Mouse (Mus musculus): ENCODE data around the gene Arl8b.

The Arl8b gene

DNA sequence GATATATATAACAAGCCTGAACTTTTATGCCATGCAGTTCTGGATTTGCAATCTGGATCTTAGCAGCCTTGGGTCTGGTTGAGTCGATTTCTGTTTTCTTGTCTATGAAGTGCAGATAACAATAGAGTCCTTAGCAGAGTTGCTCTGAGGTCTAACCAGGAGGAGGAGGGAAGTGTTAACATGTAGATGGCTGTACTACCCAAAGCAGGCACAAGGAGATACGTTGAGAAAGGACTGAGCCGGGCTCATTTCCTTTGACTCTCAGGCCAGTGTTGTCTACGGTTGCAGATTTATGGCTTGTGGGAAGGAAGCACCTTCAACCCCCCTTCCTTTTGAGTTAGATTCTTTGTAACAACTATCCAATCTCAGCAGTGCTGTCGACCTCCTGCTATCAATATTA, 1.9 kb downstream of the Arl8b start:
- DNase-seq, result peak; percentile 24 to 25

- DNase-seq, result no peak
Observed at GRCm38 (mm10) chr6:108785551-108785950, 2.7 kb downstream of the Arl8b start.

DNA sequence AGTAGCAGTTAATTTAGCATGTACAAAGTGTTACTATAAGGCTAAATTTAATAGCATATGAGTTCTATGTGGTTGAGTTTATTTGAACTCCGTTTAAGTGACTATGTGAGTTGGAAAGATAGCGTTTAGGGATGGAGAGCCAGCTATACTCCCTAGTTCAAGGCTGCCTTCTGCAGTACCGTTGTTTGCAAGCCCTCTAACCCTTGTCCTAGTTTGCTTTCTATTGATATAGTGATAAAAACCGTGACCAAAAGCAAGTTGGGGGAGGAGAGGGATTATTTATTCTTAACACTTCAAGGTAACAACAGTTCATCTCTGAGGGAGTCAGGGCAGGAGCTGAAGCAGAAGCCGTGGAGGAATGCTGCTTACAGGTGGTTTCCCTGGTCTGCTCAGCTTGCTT, 8.6 kb downstream of the Arl8b start:
- no peak for DNase-seq

DNA sequence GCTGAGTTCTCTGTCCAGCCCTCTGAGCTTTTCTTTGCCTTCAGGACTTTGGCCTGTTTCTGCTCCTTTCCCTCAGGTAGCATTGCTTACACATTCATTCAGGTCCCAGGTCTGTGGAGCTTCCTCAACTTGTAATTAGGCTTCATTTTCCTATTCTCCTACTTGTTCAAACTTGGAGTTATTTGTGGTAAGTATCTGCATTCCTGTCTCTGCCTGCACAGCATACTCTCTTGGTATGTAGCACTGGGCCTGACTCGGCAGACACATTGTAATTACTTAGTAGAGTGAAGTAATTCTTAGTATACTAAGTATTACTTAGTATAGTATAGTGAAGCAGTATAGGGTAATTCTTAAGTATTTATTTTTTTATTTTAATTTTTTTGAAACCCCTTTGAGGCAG, 13.0 kb downstream of the Arl8b start:
- DNase-seq, result peak in 1 of 2 experiments; percentile 22

DNA sequence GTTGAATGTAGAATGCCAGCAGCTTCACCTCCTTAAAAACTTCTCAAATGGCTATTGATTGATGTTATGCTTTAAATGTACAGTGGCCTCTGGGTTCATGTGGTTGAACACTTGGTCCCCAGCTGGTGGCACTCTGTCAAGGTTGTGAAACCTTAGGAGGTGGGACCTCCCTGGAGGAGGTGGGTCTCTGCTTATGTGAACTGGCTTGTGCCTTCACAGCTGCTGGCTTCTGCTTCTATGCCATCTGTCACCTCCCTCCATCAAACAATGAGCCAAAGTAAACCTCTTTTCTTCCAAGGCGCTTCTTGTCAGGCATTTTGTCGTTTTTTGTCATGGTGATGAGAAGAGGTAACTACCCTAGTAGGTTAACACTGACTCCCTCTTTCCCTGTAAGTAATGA, 13.8 kb downstream of the Arl8b start:
- peak; percentile 17 to 20 for DNase-seq

DNA sequence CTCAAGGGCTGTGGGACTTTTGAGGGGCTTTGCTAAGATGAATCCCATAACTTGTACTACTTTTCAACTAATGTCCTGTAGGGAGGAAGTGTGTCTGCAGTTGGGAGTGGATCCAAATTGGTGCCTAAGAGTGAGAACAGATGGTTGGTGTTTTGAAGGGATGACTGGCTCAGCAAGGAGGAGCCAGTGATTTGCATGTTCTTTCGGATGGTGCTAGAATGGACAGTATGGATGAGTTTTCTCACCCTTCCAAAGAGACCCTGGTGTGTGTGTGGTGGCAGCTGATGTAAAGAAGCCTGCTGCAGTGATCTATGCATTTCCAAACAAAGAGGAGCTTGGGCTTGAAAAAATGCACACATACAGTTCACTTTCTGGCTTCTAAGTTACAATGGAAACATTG, 22.3 kb downstream of the Arl8b start:
- DNase-seq, result no peak

- DNase-seq, result no peak
Observed at GRCm38 (mm10) chr6:108805871-108806270, 23.0 kb downstream of the Arl8b start.

- no peak for DNase-seq
Observed at GRCm38 (mm10) chr6:108807446-108807845, 24.5 kb downstream of the Arl8b start.

DNA sequence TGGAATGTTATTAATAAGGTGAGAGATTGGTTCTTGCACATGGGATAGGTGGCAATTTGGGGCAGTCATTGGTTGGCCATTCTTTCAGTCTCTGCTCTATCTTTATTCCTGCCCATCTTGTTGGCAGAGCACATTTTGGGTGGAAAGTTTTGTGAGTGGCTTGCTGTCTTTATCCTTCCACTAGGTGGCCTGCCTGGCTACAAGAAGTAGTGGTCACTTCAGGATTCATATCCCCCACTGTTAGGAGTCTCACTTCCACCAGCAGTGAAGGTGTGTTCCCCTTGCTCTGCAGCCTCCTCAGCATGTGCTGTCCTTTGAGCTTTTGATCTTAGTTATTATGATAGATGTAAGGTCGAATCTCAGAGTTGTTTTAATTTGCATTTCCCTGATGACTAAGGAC, 25.9 kb downstream of the Arl8b start:
- no peak for DNase-seq

DNA sequence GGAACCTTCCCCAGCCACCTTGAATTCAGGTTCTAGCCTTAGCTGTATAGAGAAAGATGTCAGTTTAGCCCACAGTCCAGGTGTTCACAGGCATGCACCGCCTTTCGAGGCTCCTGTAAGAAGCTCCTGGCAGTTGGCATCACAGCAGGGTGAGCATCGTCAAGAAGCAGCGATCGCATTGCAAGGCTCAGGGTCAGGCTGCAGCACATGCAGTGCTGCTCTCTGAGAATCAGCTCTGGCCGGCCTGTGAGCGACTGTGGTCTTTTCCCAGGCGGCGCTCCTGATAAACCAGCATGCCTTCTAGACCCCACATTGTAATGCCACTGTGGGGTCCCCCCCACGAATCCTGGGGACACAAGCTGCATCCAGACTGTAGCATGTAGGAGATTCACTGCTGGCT, 27.3 kb downstream of the Arl8b start:
- no peak for DNase-seq

DNA sequence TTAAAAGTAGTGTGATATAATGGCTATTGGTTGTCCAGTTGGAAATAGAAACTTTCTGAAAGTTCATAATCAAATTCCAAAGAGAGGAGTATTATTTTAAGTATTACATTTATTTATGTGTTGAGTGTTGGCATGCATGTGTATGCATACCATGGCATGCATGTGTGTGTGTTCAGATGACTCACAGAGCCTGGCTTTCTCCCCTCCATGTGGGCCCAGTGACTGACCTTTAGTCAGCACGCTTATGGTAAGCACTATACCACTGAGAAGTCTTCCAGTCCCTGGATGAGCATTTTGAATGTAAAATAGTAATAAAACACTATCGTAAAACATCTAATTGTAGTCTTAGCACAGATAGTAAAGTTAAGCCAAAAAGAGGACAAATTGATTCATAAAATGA, 29.2 kb downstream of the Arl8b start:
- DNase-seq, result no peak

DNA sequence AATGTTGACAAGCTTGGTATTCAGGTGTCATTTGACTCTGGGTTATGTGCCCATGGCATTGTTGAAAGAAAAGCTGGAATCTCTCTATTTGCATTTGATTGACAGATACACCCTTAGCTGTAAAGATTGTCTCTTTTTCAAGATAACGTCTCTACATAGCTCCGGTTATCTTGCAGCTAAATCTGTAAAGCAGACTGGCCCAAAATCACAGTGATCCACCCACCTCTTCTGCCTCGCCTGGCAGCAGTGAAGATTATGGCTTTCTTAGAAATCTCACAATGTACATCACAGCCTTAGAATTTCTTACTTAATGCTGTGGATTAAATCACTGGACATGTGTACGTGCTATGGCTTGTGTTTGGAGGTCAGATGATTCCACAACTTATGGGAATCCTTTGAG, 34.6 kb downstream of the Arl8b start:
- no peak for DNase-seq

DNA sequence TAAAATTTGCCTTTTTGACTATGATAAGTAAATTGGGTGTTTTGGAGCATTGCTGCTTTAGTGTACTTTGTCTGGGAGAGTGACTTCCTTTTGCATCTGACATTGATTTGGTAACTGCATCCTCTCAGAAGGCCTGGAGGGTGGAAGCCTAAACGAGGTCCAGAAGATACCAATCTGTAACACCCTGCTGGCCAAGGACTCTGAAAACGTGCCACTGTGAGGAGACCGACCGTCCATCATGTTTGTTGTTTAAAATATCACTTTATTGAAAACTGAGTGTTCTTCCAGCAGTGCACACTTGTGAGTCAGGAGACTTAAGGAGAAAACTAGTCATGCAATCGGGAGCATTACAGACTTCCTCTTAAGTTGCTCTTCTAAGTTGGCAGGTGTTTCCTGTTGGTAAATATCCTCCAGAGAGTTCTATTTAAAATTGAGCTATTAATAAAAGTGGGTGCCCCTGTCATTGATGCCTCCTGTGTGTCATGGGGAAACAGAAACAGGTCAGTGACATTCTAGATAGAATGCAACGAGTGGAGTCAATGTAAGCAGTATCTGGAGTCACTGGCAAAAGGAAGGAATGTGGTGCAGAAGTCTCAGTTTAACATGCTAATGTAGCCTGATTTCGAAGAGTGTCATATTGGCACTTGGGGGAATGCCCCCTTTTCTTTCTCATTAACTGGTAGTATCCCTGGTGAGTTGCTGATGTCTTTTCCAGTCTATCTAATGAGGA, 42.1 kb downstream of the Arl8b start:
- no peak for DNase-seq

GRCm38 (mm10) chr6:108826070-108826469, 43.2 kb downstream of the Arl8b start:
- no peak for DNase-seq

DNA sequence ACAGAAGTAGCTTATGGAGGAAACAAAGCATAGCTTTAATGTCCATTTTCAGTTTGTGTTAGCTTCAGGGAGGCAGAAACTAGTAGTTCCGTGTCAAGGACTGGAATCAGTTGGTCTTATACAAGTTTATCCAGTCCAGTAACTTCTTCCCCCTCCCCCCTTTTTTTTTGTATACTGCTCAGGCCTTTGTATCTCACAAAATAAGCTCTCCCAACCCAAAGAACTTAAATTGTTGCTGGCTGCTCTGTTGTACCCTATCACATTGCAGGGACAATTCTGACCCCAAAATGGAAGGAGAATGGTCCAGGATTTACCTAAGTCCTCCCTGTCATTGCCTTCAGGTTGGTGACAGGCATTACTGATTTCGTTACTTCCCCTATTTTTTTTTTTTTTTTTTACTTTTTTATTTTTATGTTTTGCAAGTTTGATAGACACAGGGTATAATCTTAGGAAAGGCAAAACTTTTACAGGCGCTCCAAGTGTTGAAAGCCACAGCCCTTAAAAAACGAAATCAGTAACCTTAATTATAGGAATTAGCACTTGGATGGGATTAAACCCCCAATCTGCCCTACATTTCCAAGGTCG, 44.5 kb downstream of the Arl8b start:
- DNase-seq, result no peak

- peak; percentile 99 to 100 for DNase-seq
Observed at GRCm38 (mm10) chr6:108828234-108828868, 45.5 kb downstream of the Arl8b start, which contains the start of gene Edem1. Gene Edem1, plus strand, starts transcription at chr6:108828641.

DNA sequence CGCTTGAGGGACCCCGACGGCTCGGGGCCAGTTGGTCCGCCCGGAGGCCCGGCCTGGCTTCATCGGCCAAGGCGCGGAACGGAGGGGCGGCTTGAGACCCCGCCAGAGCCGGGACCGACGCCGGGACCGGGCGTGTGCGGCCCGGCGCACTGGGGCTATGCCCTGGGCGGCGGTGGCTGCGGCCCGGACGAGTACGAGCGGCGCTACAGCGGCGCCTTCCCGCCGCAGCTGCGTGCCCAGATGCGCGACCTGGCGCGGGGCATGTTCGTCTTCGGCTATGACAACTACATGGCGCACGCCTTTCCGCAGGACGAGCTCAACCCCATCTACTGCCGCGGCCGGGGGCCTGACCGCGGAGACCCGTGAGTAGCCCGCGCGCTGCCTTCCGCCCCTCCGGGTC, 46.0 kb downstream of the Arl8b start:
- peak in 1 of 2 experiments; percentile 60 for DNase-seq

DNA sequence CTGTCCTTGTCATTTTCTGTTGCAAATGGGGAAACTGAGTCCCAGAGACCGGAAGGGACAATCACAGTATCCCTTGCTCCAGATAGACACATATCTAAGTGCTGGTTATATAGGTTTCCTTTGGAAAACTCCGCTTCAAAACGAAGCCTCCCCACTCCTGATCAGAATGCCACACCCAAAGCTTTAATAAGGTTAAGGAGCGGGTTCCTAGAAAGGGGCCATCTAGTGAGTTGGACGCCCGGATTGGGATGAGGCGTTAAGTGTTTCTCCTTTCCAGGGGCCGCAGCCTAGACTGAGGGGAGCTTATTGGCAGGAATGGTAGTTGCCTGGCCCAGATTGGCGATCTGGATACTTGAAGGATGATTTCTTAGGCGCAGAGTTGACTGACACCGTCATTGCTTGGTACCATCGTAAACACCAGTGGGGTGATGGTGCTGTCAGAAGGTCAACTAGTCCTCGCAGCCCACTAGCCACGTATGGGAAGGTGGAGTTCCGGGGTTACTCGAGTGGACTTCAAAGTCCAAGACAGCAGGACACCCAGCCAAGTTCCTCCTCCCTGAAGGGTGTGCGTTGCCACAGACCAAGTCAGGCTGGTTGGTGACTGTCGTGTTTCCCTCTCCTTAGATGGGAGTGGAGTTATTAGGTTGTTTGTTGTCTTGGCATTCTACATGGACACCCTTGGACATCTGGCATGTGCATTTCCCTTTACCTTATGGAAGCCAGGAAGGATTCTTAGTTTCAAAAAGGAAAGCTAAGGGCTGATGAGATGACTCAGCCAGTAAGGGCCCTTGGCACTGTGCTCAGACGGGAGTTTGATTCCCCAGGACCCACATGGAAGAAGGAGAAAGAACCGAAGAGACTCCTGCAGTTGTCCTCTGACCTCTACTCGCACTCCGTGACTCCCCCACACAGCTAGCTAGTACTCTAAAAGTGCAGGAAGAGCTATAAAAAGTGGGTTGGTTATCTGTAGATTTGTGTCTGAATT, 46.8 kb downstream of the Arl8b start:
- peak; percentile 75 to 77 for DNase-seq

- no peak for DNase-seq
Observed at GRCm38 (mm10) chr6:108832170-108832569, 49.3 kb downstream of the Arl8b start.

DNA sequence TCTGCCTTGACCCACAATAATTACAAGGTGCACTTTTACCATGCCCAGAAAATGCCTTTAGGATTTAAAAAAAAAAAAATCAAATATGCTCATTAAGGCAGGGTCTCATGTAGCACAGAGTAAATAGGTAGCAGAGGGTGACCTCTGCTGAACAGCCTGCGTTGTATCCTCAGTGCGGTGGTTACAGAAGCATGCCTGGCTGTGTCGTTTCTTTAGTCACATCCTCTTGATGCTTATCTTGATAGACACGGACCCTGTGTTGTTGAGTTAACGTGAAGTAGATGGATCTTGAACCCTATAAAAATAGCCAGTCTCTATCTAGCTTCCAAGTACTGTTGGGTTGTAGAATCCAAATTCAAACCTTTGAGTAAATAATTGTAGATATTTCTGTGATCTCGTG, 50.1 kb downstream of the Arl8b start:
- no peak for DNase-seq

DNA sequence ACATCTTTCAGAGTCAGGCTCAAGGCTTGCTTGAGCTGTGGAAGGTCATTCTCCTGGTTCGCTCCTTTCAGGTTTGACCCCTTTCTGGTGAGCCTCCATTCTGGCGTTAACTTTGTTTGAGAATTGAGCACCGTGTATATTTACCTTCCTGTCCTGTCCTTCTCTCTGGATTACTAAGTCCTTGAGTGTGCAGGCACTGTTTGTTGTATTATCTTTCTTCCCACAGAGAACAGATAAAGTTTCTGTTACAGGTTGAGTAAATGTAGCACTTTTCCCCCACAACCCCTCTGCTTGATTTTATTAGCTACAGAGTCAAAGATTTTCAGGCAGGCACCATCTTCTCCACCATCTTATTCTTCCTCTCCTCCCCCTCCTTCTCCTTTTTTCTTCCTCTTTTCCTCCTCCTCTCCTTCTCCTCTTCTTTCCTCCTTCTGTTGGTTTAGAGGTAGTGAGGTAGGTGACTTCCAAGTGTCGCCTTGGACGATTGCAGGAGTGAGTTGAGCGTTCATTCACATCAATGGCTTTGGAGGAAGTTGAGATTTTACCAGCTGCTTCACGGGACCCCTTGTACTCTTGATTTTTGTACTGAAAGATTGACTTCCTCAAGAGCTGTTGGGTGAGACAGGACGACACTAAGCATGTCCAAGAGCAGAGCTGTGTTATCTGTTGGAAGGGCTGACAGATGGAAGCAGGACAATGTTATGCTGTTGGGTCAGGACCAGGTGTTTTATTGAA, 51.2 kb downstream of the Arl8b start:
- no peak for DNase-seq
